Mouse (Mus musculus) liver, adult 2 months (tissue): Measurements from ENCODE around the gene Gm43552.
"Not testable (repeated sequence)": the region's sequence is repeated elsewhere in the genome, so short reads cannot be mapped to it uniquely, and the experiment has no call there.

Experiments
- CTCF ChIP-seq: fragments of 200-500 bp; IDR thresholded peaks from 2 replicates; pipeline ENCODE4 v1.5.1; 2011; ENCODE audit warnings: low read depth, low read length, control low read depth
- POLR2A ChIP-seq: fragments of 200-500 bp; IDR thresholded peaks from 2 replicates; pipeline ENCODE4 v1.6.1; 2011; ENCODE audit warnings: low read length, control low read depth; ENCODE audit not compliant: insufficient read depth; ENCODE audit errors: extremely low read depth

DNA sequence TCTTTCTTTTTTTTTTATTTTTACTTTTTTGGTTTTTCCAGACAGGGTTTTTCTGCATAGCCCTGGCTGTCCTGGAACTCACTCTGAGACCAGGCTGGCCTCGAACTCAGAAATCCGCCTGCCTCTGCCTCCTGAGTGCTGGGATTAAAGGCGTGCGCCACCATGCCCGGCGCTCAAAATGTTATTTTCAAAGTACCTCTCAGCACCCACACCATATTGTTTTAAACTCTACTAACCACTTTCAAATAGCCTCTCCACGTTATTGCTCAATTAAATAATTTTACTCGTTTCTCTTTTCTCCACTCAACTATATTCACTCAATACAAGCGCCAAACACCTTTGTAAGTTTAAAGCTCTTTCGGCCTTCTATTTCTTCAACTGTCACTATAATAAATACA, 43.4 kb upstream of the Gm43552 start:
- TF ChIP-seq CTCF, POLR2A: not testable (repeated sequence)
